Mouse (Mus musculus): Measurements from ENCODE around the gene Gm49388. TPM values are rescaled to one million over a fixed set of nuclear protein-coding genes. Genes with fewer than 3 reads are reported as not detected.

Gm49388 gene
- total and polyA plus RNA-seq, 2 experiments from 2014 or later, result not detected

GRCm38 (mm10) chr7:127798591-127798990 is 13.2 kb downstream of the Gm49388 start:
- no peak overlapping the region for H3K27ac ChIP-seq (ENCODE audit: low read depth, low read length)
- no peak overlapping the region for H3K4me2 ChIP-seq (ENCODE audit: low read depth, low read length, poor library complexity, severe bottlenecking)
- DNase-seq (ENCODE audit: low spot score), result peak; percentile 27
- no peaks in the 10 kb centered on the region for H3K4me1 ChIP-seq (ENCODE audit: insufficient read depth, low read length)
- TF ChIP-seq CTCF (IDR thresholded peaks at IDR 0.05), result no peak
- 89% methylated on average over 4 of the region's 4 CpGs for WGBS
- H3K9me3 ChIP-seq (ENCODE audit: low read length), result no peaks in the 10 kb centered on the region
- no peak overlapping the region for H3K9ac ChIP-seq (replicated peaks; ENCODE audit: low read length, poor library complexity, severe bottlenecking)
- H3K4me3 ChIP-seq (ENCODE audit: low read depth, low read length), result no peak overlapping the region
- H3K36me3 ChIP-seq (ENCODE audit: insufficient read depth, low read length), result peaks cover 68% of the 10 kb centered on the region
- H3K27me3 ChIP-seq (ENCODE audit: insufficient read depth, low read length), result no peaks in the 10 kb centered on the region
- ATAC-seq (ENCODE audit: low FRiP score), result no peak

- TF ChIP-seq CTCF (IDR thresholded peaks at IDR 0.05), result no peak
- H3K9me3 ChIP-seq (ENCODE audit: low read length), result no peaks in the 10 kb centered on the region
- DNase-seq (ENCODE audit: low spot score) (no peak), ATAC-seq (ENCODE audit: low FRiP score) (no peak)
- H3K4me2 ChIP-seq (ENCODE audit: low read depth, low read length, poor library complexity, severe bottlenecking), result no peak overlapping the region
- H3K4me3 ChIP-seq (ENCODE audit: low read depth, low read length), result no peak overlapping the region
- H3K36me3 ChIP-seq (ENCODE audit: insufficient read depth, low read length), result peaks cover 70% of the 10 kb centered on the region
- H3K27me3 ChIP-seq (ENCODE audit: insufficient read depth, low read length), result no peaks in the 10 kb centered on the region
- 90% methylated on average over 13 of the region's 13 CpGs for WGBS
- H3K27ac ChIP-seq (ENCODE audit: low read depth, low read length), result no peak overlapping the region
- H3K4me1 ChIP-seq (ENCODE audit: insufficient read depth, low read length), result no peaks in the 10 kb centered on the region
- no peak overlapping the region for H3K9ac ChIP-seq (replicated peaks; ENCODE audit: low read length, poor library complexity, severe bottlenecking)
Observed at GRCm38 (mm10) chr7:127799211-127799610, 13.8 kb downstream of the Gm49388 start.

- Histone ChIP-seq H3K27me3 (ENCODE audit: insufficient read depth, low read length) (no peaks in the 10 kb centered on the region), H3K4me3 (ENCODE audit: low read depth, low read length) (no peak overlapping the region), H3K4me2 (ENCODE audit: low read depth, low read length, poor library complexity, severe bottlenecking) (no peak overlapping the region), H3K9me3 (ENCODE audit: low read length) (no peaks in the 10 kb centered on the region), H3K27ac (ENCODE audit: low read depth, low read length) (0 out of 2 replicates have a peak overlapping the region, but pooled peaks have one; percentile 47), H3K9ac (replicated peaks; ENCODE audit: low read length, poor library complexity, severe bottlenecking) (no peak overlapping the region), H3K4me1 (ENCODE audit: insufficient read depth, low read length) (no peaks in the 10 kb centered on the region), H3K36me3 (ENCODE audit: insufficient read depth, low read length) (peaks cover 72% of the 10 kb centered on the region)
- WGBS, result 90% methylated on average over 1 of the region's 1 CpGs
- DNase-seq (ENCODE audit: low spot score), result no peak
- no peak for TF ChIP-seq CTCF (IDR thresholded peaks at IDR 0.05)
- no peak for ATAC-seq (ENCODE audit: low FRiP score)
Observed at GRCm38 (mm10) chr7:127799738-127800137, 14.3 kb downstream of the Gm49388 start.

GRCm38 (mm10) chr7:127800435-127801009 is 15.1 kb downstream of the Gm49388 start, which contains the start of gene Hsd3b7:
TSS of gene Hsd3b7 (plus strand) at chr7:127800604.
- H3K27ac ChIP-seq (ENCODE audit: low read depth, low read length), result peak within 1 kb of the TSS; percentile 47
- ATAC-seq (ENCODE audit: low FRiP score) (peak; percentile 78), DNase-seq (ENCODE audit: low spot score) (peak; percentile 90)
- WGBS, result 22% methylated on average over 6 of the region's 6 CpGs
- H3K9me3 ChIP-seq (ENCODE audit: low read length), result no peaks in the 10 kb centered on the region
- H3K9ac ChIP-seq (replicated peaks; ENCODE audit: low read length, poor library complexity, severe bottlenecking), result no peak within 1 kb of the TSS
- TF ChIP-seq CTCF (IDR thresholded peaks at IDR 0.05), result peak; percentile 97
- no peaks in the 10 kb centered on the region for H3K27me3 ChIP-seq (ENCODE audit: insufficient read depth, low read length)
- peak within 1 kb of the TSS; percentile 34 for H3K4me2 ChIP-seq (ENCODE audit: low read depth, low read length, poor library complexity, severe bottlenecking)
- no peaks in the 10 kb centered on the region for H3K4me1 ChIP-seq (ENCODE audit: insufficient read depth, low read length)
- H3K36me3 ChIP-seq (ENCODE audit: insufficient read depth, low read length), result peaks cover 74% of the 10 kb centered on the region
- H3K4me3 ChIP-seq (ENCODE audit: low read depth, low read length), result no peak within 1 kb of the TSS

GRCm38 (mm10) chr7:127801010-127801621 is 15.7 kb downstream of the Gm49388 start:
- H3K4me1 ChIP-seq (ENCODE audit: insufficient read depth, low read length), result no peaks in the 10 kb centered on the region
- DNase-seq (ENCODE audit: low spot score) (no peak), ATAC-seq (ENCODE audit: low FRiP score) (no peak)
- no peaks in the 10 kb centered on the region for H3K9me3 ChIP-seq (ENCODE audit: low read length)
- peaks cover 70% of the 10 kb centered on the region for H3K36me3 ChIP-seq (ENCODE audit: insufficient read depth, low read length)
- H3K4me3 ChIP-seq (ENCODE audit: low read depth, low read length), result no peak overlapping the region
- H3K27me3 ChIP-seq (ENCODE audit: insufficient read depth, low read length), result no peaks in the 10 kb centered on the region
- no peak for TF ChIP-seq CTCF (IDR thresholded peaks at IDR 0.05)
- H3K4me2 ChIP-seq (ENCODE audit: low read depth, low read length, poor library complexity, severe bottlenecking), result peak overlapping the region; percentile 34
- H3K27ac ChIP-seq (ENCODE audit: low read depth, low read length), result no peak overlapping the region
- H3K9ac ChIP-seq (replicated peaks; ENCODE audit: low read length, poor library complexity, severe bottlenecking), result no peak overlapping the region
- WGBS, result 94% methylated on average over 8 of the region's 8 CpGs

GRCm38 (mm10) chr7:127802313-127802712 is 16.9 kb downstream of the Gm49388 start:
- H3K4me2 ChIP-seq (ENCODE audit: low read depth, low read length, poor library complexity, severe bottlenecking), result no peak overlapping the region
- ATAC-seq (ENCODE audit: low FRiP score) (no peak), DNase-seq (ENCODE audit: low spot score) (peak; percentile 32)
- no peaks in the 10 kb centered on the region for H3K4me1 ChIP-seq (ENCODE audit: insufficient read depth, low read length)
- no peak overlapping the region for H3K4me3 ChIP-seq (ENCODE audit: low read depth, low read length)
- peaks cover 64% of the 10 kb centered on the region for H3K36me3 ChIP-seq (ENCODE audit: insufficient read depth, low read length)
- H3K27ac ChIP-seq (ENCODE audit: low read depth, low read length), result no peak overlapping the region
- no peak overlapping the region for H3K9ac ChIP-seq (replicated peaks; ENCODE audit: low read length, poor library complexity, severe bottlenecking)
- WGBS, result 90% methylated on average over 17 of the region's 17 CpGs
- TF ChIP-seq CTCF (IDR thresholded peaks at IDR 0.05), result no peak
- H3K9me3 ChIP-seq (ENCODE audit: low read length), result no peaks in the 10 kb centered on the region
- H3K27me3 ChIP-seq (ENCODE audit: insufficient read depth, low read length), result no peaks in the 10 kb centered on the region

All from midbrain, postnatal 0 days (tissue).